Mouse (Mus musculus) limb, embryonic 14.5 days (tissue): Measurements from ENCODE around the gene Dnajc30. TPM values are rescaled to one million over a fixed set of nuclear protein-coding genes. Genes with fewer than 3 reads are reported as not detected.

Source experiments
- ATAC-seq: fragments of 200-750 bp; cut with Nextera tagmentation; 2 replicates; pipeline ENCODE4 v1.8.0; 2017; ENCODE audit warnings: low read depth, moderate number of reproducible peaks, moderate TSS enrichment; ENCODE audit not compliant: low FRiP score
- DNase-seq: peaks from one replicate; pipeline ENCODE4 v3.0.0-alpha.2; 2015; ENCODE audit warnings: low spot score
- H3K27ac ChIP-seq: fragments of 300-500 bp; sonication (generic); replicated peaks from 2 replicates; pipeline ENCODE4 v1.5.1; 2014; ENCODE audit warnings: low read depth, mild to moderate bottlenecking, low read length, moderate library complexity, mixed read lengths
- H3K27me3 ChIP-seq: fragments of 300-500 bp; sonication (generic); 2 replicates; pipeline ENCODE4 v1.6.1; 2014; ENCODE audit warnings: low read length, mixed read lengths; ENCODE audit not compliant: control insufficient read depth, insufficient read depth
- H3K36me3 ChIP-seq: fragments of 300-500 bp; sonication (generic); 2 replicates; pipeline ENCODE4 v1.6.1; 2014; ENCODE audit warnings: mild to moderate bottlenecking, low read length, moderate library complexity, mixed read lengths; ENCODE audit not compliant: control insufficient read depth, insufficient read depth
- H3K4me1 ChIP-seq: fragments of 300-500 bp; sonication (generic); 2 replicates; pipeline ENCODE4 v1.6.1; 2014; ENCODE audit warnings: antibody characterized with exemption, low read length, mixed read lengths; ENCODE audit not compliant: control insufficient read depth, insufficient read depth
- H3K4me2 ChIP-seq: fragments of 300-500 bp; sonication (generic); replicated peaks from 2 replicates; pipeline ENCODE4 v1.6.1; 2014; ENCODE audit warnings: low read depth, mild to moderate bottlenecking, low read length, moderate library complexity; ENCODE audit not compliant: severe bottlenecking
- H3K4me3 ChIP-seq: fragments of 300-500 bp; sonication (generic); replicated peaks from 2 replicates; pipeline ENCODE4 v1.5.1; 2014; ENCODE audit warnings: low read length
- H3K9ac ChIP-seq: fragments of 300-500 bp; sonication (generic); 2 replicates; pipeline ENCODE4 v1.6.1; 2014; ENCODE audit warnings: mild to moderate bottlenecking, low read depth, low read length, moderate library complexity; ENCODE audit not compliant: severe bottlenecking
- H3K9me3 ChIP-seq: fragments of 300-500 bp; sonication (generic); 2 replicates; pipeline ENCODE4 v1.6.1; 2016; ENCODE audit warnings: low read length; ENCODE audit not compliant: control insufficient read depth
- POLR2A ChIP-seq: fragments of 200-500 bp; IDR thresholded peaks from 2 replicates; pipeline ENCODE4 v1.8.0; 2012; ENCODE audit warnings: inconsistent platforms, mild to moderate bottlenecking, moderate library complexity, borderline replicate concordance; ENCODE audit not compliant: insufficient read depth, insufficient read length; ENCODE audit errors: extremely low read depth
- WGBS: fragments of 180-500 bp; shearing (Covaris S2); extraction: QIAGEN DNeasy Blood & Tissue Kit; methylation state at CpG from one replicate; pipeline ENCODE4 v1.1.7; 2014; 5-methylcytosine and 5-hydroxymethylcytosine counted together
- polyA plus RNA-seq, 2 experiments: library from polyadenylated mRNA; depleted of rRNA in 1 of 2; stranded (reverse) in 1 of 2; unstranded in 1 of 2; fragments of >200 nt; fragmentation: Nextera tagmentation in 1 of 2; extraction: Ambion mirVana in 1 of 2; gene quantifications; 2 replicates each; pipeline versions ENCODE4 v1.2.1 to v1.2.3; 2012 to 2014

Dnajc30 gene
- polyA plus RNA-seq (2012; rRNA removed) = 29.1 and 31.3 TPM in 2 replicates
- polyA plus RNA-seq (2014; fragmentation: Nextera tagmentation; extraction: Ambion mirVana) = 32.6 and 39.2 TPM in 2 replicates

DNA sequence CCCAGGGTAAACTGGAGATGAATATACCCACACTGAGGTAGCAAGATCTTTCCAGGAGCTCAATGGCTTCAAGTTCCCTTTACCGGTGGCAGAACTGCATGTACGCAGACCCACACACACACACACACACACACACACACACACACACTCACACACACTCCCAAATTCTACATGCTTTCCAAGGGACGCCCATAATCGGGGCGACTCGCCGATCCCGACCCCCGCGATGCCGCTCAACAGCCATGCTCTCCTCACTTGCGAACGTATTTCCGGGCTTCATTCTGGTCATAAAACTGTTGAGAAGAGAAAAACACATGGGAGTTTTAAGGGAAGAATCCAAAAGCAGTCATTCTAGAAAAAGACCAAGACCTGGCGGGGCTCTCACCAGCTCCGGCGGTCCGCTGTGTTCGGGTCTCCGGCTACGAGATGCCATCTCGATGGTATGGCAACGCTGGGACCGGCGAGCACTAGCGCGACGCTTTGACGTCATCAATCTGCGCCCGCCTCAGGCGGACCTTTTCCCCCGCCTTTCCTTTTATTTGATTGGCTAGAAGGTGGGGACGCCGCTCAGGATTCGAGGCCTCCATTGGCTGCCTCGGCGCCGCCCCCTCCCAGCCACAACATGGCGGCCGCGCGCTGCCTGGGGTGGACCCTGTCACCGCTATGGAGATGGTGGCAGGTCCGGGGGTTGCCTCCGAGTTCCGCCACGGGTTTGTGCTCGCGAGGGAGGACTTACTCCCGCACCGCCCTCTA lies at the start of gene Dnajc30:
Dnajc30 (plus strand) TSS at position 574 of the 753 bp plus-strand sequence.
- peak within 1 kb of the TSS; percentile 58; the same call in 1 of the 2 replicates for H3K27ac ChIP-seq
- H3K4me3 ChIP-seq = peak within 1 kb of the TSS; percentile 95
- H3K4me1 ChIP-seq = peaks cover 9% of the 10 kb centered on the region
- peaks cover 40% of the 10 kb centered on the region for H3K36me3 ChIP-seq
- peak; percentile 99 for DNase-seq
- H3K9ac ChIP-seq = peak within 1 kb of the TSS; percentile 81
- no peaks in the 10 kb centered on the region for H3K27me3 ChIP-seq
- H3K9me3 ChIP-seq = no peaks in the 10 kb centered on the region
- peak; percentile 81; the same call in 1 of the 2 replicates for TF ChIP-seq POLR2A
- peak; percentile 97 for ATAC-seq
- under 1% methylated on average over 42 of the region's 52 CpGs for WGBS
- peak within 1 kb of the TSS; percentile 72 for H3K4me2 ChIP-seq

DNA sequence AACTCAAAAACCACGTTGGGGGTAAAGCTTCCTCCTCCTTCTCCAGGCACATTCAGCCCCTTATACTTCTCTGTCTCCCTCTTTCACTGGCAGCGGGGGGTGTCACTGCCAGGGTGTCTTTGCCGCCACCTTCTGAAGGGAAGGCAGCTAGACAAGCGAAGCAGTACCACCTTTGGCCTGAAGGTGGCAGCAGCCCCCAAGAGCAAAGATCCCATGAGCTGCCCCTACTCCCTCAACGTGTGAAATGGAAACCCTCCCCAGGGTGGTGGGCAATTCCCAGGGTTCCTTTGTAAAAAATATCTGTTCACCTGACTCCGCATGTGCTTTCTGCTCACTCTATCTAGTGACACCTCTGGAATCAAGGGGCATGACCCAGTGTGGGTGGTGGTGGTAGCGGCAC lies 48.5 kb upstream of the Dnajc30 start:
- ATAC-seq = no peak
- peak; percentile 76 for DNase-seq
- Histone ChIP-seq H3K27ac (no peak overlapping the region), H3K9me3 (no peaks in the 10 kb centered on the region), H3K36me3 (no peaks in the 10 kb centered on the region), H3K4me1 (peaks cover 2% of the 10 kb centered on the region; the same call in 1 of the 2 replicates), H3K27me3 (no peaks in the 10 kb centered on the region), H3K9ac (no peak overlapping the region), H3K4me2 (no peak overlapping the region), H3K4me3 (no peak overlapping the region)
- no peak for TF ChIP-seq POLR2A
- WGBS = 13% methylated on average over 7 of the region's 7 CpGs

- Histone ChIP-seq H3K27me3 (no peaks in the 10 kb centered on the region), H3K9me3 (no peaks in the 10 kb centered on the region), H3K4me3 (no peak overlapping the region), H3K4me2 (no peak overlapping the region), H3K9ac (no peak overlapping the region), H3K27ac (no peak overlapping the region), H3K36me3 (no peaks in the 10 kb centered on the region), H3K4me1 (peaks cover 2% of the 10 kb centered on the region; the same call in 1 of the 2 replicates)
- ATAC-seq (no peak), DNase-seq (no peak)
- WGBS = 52% methylated on average over 4 of the region's 4 CpGs
- TF ChIP-seq POLR2A = no peak
These were observed 47.7 kb upstream of the Dnajc30 start for GRCm38 (mm10) chr5:135016224-135016759.

- no peaks in the 10 kb centered on the region for H3K9me3 ChIP-seq
- TF ChIP-seq POLR2A = no peak
- peaks cover 34% of the 10 kb centered on the region for H3K4me1 ChIP-seq
- ATAC-seq (no peak), DNase-seq (peak; percentile 54)
- no peak overlapping the region for H3K4me2 ChIP-seq
- no peaks in the 10 kb centered on the region for H3K36me3 ChIP-seq
- H3K9ac ChIP-seq = no peak overlapping the region
- H3K27me3 ChIP-seq = no peaks in the 10 kb centered on the region
- WGBS = 62% methylated on average over 6 of the region's 6 CpGs
- H3K4me3 ChIP-seq = no peak overlapping the region
- no peak overlapping the region for H3K27ac ChIP-seq
These were observed 42.2 kb upstream of the Dnajc30 start for GRCm38 (mm10) chr5:135021814-135022213.

DNA sequence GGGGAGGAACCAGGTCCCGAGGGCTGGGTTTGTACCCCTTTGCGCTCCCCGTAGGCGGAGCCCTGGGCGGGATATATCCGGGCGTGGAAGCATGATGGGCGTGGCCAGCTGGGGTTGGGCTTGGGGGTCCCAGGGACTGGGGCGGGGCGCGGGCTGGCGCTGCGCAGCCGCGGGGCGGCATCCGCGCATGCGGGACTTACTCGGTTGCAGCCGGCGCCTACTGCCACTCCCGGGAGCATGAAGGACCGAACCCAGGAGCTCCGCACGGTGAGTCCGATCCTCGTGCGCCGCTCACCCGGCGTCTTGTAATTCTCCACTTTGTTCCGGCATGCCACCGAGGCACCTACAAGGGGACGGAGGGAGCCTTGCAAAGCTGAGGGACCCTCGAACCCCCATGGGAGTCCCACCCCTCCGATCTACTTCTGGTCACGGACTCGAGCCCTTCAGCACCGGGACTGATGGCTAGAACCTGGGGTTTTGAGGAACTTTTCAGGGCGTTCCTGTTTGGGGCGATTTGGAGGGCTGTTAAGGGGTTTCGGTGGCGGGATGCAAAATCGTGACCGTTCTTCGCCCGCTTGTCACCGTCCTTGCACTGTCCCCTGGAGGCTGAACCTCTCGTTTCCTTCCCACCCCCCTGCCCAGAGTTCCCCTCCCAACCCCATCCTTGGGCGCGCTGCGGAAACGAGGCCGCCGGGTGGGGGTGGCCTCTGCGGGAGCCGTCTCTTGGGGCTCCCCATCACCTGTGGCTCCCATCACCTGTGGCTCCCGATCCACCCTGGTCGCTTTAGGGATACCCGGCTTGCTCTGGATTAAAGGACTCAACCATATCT lies 40.4 kb upstream of the Dnajc30 start, which contains the start of gene Stx1a:
Stx1a (plus strand) TSS at position 139 of the 830 bp plus-strand sequence.
- peak within 1 kb of the TSS; percentile 68 for H3K4me3 ChIP-seq
- TF ChIP-seq POLR2A = no peak
- H3K4me1 ChIP-seq = peaks cover 36% of the 10 kb centered on the region
- H3K36me3 ChIP-seq = no peaks in the 10 kb centered on the region
- DNase-seq = peak; percentile 95
- peak within 1 kb of the TSS; percentile 71 for H3K9ac ChIP-seq
- H3K27ac ChIP-seq = 0 out of 2 replicates have a peak within 1 kb of the TSS, but pooled peaks have one; percentile 19
- no peaks in the 10 kb centered on the region for H3K27me3 ChIP-seq
- H3K9me3 ChIP-seq = no peaks in the 10 kb centered on the region
- peak; percentile 98 for ATAC-seq
- peak within 1 kb of the TSS; percentile 92 for H3K4me2 ChIP-seq
- WGBS = 2% methylated on average over 51 of the region's 61 CpGs
